Mouse (Mus musculus) inflammation-experienced regulatory T-cells, adult 6 months (primary cell): ENCODE data around the gene Gm19426. TPM values are rescaled to one million over a fixed set of nuclear protein-coding genes. Genes with fewer than 3 reads are reported as not detected.

Source experiments
- ATAC-seq: one replicate; pipeline ENCODE4 v1.8.0; 2017
- polyA plus RNA-seq, 3 experiments: library from polyadenylated mRNA; unstranded; fragments of 100-300 nt; shearing (Covaris generic); gene quantifications; one replicate each; pipeline ENCODE4 v1.2.1; 2017

Gene Gm19426
- polyA plus RNA-seq = not detected

GRCm38 (mm10) chr2:84743561-84743960, at the start of gene Gm19426:
Gene Gm19426 (minus strand): TSS chr2:84743655.
- ATAC-seq = peak; percentile 41

- ATAC-seq = no peak
Observed at GRCm38 (mm10) chr2:84793154-84793553, 49.7 kb upstream of the Gm19426 start.

- ATAC-seq = no peak
Observed at GRCm38 (mm10) chr2:84792516-84792915, 49.1 kb upstream of the Gm19426 start.

- no peak for ATAC-seq
Observed at GRCm38 (mm10) chr2:84790418-84790817, 47.0 kb upstream of the Gm19426 start.

GRCm38 (mm10) chr2:84788316-84788715, 44.9 kb upstream of the Gm19426 start:
- no peak for ATAC-seq

- ATAC-seq = no peak
Observed at GRCm38 (mm10) chr2:84783840-84784566, 40.5 kb upstream of the Gm19426 start.

GRCm38 (mm10) chr2:84783315-84783714, 39.9 kb upstream of the Gm19426 start:
- no peak for ATAC-seq

GRCm38 (mm10) chr2:84779210-84779609, 35.8 kb upstream of the Gm19426 start:
- peak; percentile 95 for ATAC-seq

- ATAC-seq = no peak
Observed at GRCm38 (mm10) chr2:84777706-84778105, 34.3 kb upstream of the Gm19426 start.

- ATAC-seq = no peak
Observed at GRCm38 (mm10) chr2:84775665-84776064, 32.2 kb upstream of the Gm19426 start.

- no peak for ATAC-seq
Observed at GRCm38 (mm10) chr2:84775241-84775640, 31.8 kb upstream of the Gm19426 start, which contains the start of gene Serping1. Gene Serping1 (minus strand): TSS chr2:84775444.

- no peak for ATAC-seq
Observed at GRCm38 (mm10) chr2:84774751-84775150, 31.3 kb upstream of the Gm19426 start.

- ATAC-seq = no peak
Observed at GRCm38 (mm10) chr2:84773195-84773594, 29.7 kb upstream of the Gm19426 start.

- ATAC-seq = no peak
Observed at GRCm38 (mm10) chr2:84772454-84772853, 29.0 kb upstream of the Gm19426 start.

GRCm38 (mm10) chr2:84770501-84770900, 27.0 kb upstream of the Gm19426 start:
- no peak for ATAC-seq

- ATAC-seq = no peak
Observed at GRCm38 (mm10) chr2:84762818-84763217, 19.4 kb upstream of the Gm19426 start.

- no peak for ATAC-seq
Observed at GRCm38 (mm10) chr2:84762295-84762694, 18.8 kb upstream of the Gm19426 start.

- ATAC-seq = no peak
Observed at GRCm38 (mm10) chr2:84761840-84762239, 18.4 kb upstream of the Gm19426 start.

GRCm38 (mm10) chr2:84761309-84761708, 17.9 kb upstream of the Gm19426 start:
- ATAC-seq = no peak

- ATAC-seq = no peak
Observed at GRCm38 (mm10) chr2:84760777-84761176, 17.3 kb upstream of the Gm19426 start.

GRCm38 (mm10) chr2:84758542-84759127, 15.2 kb upstream of the Gm19426 start:
- ATAC-seq = peak; percentile 70

- no peak for ATAC-seq
Observed at GRCm38 (mm10) chr2:84757026-84757682, 13.7 kb upstream of the Gm19426 start.

GRCm38 (mm10) chr2:84756245-84756644, 12.8 kb upstream of the Gm19426 start:
- ATAC-seq = no peak

- no peak for ATAC-seq
Observed at GRCm38 (mm10) chr2:84750115-84750514, 6.7 kb upstream of the Gm19426 start.
